Mouse (Mus musculus) myocyte (in vitro differentiated cells): ENCODE results near the gene Cflar. TPM values are rescaled to one million over a fixed set of nuclear protein-coding genes. Genes with fewer than 3 reads are reported as not detected.
A peak's percentile ranks its signal among the peaks of the same experiment; 100 is the strongest.
"Not testable (repeated sequence)": the region's sequence is repeated elsewhere in the genome, so short reads cannot be mapped to it uniquely, and the experiment has no call there.

Experiments
- H3K27me3 ChIP-seq: one replicate; pipeline ENCODE4 v1.6.1; 2011; ENCODE audit not compliant: control insufficient read depth, insufficient read depth, insufficient read length
- H3K36me3 ChIP-seq: one replicate; pipeline ENCODE4 v1.6.1; 2011; ENCODE audit not compliant: control insufficient read depth, insufficient read depth
- H3K4me2 ChIP-seq: one replicate; pipeline ENCODE4 v1.6.1; 2011; ENCODE audit warnings: low read depth, control low read depth
- H3K4me3 ChIP-seq: one replicate; pipeline ENCODE4 v1.5.1; 2011; ENCODE audit warnings: mild to moderate bottlenecking, control low read depth, moderate library complexity
- H3K79me2 ChIP-seq: one replicate; pipeline ENCODE4 v1.6.1; 2011; ENCODE audit not compliant: control insufficient read depth, insufficient read depth
- H3ac ChIP-seq: one replicate; pipeline ENCODE4 v1.6.1; 2011; ENCODE audit not compliant: control insufficient read depth, insufficient read length
- CEBPB ChIP-seq: IDR thresholded peaks from 2 replicates; pipeline ENCODE4 v1.6.1; 2011; ENCODE audit warnings: mild to moderate bottlenecking, moderate library complexity; ENCODE audit not compliant: poor library complexity, insufficient read depth, severe bottlenecking
- E2F4 ChIP-seq: IDR thresholded peaks from one replicate; pipeline ENCODE4 v1.6.1; 2011; ENCODE audit warnings: mild to moderate bottlenecking, control low read depth, moderate library complexity; ENCODE audit not compliant: insufficient read depth
- MAX ChIP-seq: IDR thresholded peaks from one replicate; pipeline ENCODE4 v1.6.1; 2011; ENCODE audit warnings: low read depth, mild to moderate bottlenecking, control low read depth
- MYOD1 ChIP-seq, 3 experiments: IDR thresholded peaks; one replicate each; pipeline ENCODE4 v1.6.1; 2011; ENCODE audit warnings: control low read depth in 2 of 3, low read depth in 2 of 3, mild to moderate bottlenecking in 2 of 3, moderate library complexity in 1 of 3; ENCODE audit not compliant: insufficient read length in 2 of 3, control insufficient read depth in 1 of 3
- MYOG ChIP-seq, 3 experiments: IDR thresholded peaks; one replicate each; pipeline ENCODE4 v1.6.1; 2011; ENCODE audit warnings: control low read depth in 2 of 3, low read depth in 2 of 3, mild to moderate bottlenecking in 2 of 3; ENCODE audit not compliant: insufficient read length in 2 of 3, control insufficient read depth in 1 of 3, insufficient read depth in 1 of 3
- POLR2A ChIP-seq: IDR thresholded peaks from one replicate; pipeline ENCODE4 v1.6.1; 2011; ENCODE audit warnings: low read depth, mild to moderate bottlenecking, control low read depth, moderate library complexity; ENCODE audit not compliant: insufficient read length
- POLR2AphosphoS2 ChIP-seq: IDR thresholded peaks from one replicate; pipeline ENCODE4 v1.6.1; 2011; ENCODE audit warnings: low read depth, control low read depth; ENCODE audit not compliant: insufficient read length
- REST ChIP-seq: IDR thresholded peaks from one replicate; pipeline ENCODE4 v1.6.1; 2011; ENCODE audit warnings: mild to moderate bottlenecking, control low read depth, moderate library complexity; ENCODE audit not compliant: insufficient read depth, insufficient read length
- SRF ChIP-seq: IDR thresholded peaks from one replicate; pipeline ENCODE4 v1.6.1; 2011; ENCODE audit warnings: low read depth; ENCODE audit not compliant: control insufficient read depth, insufficient read length
- TCF12 ChIP-seq: IDR thresholded peaks from one replicate; pipeline ENCODE4 v1.6.1; 2011; ENCODE audit warnings: mild to moderate bottlenecking, control low read depth; ENCODE audit not compliant: poor library complexity, insufficient read depth, severe bottlenecking
- TCF3 ChIP-seq: IDR thresholded peaks from one replicate; pipeline ENCODE4 v1.6.1; 2011; ENCODE audit warnings: low read depth, control low read depth; ENCODE audit not compliant: insufficient read length
- USF1 ChIP-seq: IDR thresholded peaks from one replicate; pipeline ENCODE4 v1.6.1; 2011; ENCODE audit warnings: low read depth, mild to moderate bottlenecking, control low read depth, moderate library complexity
- polyA plus RNA-seq: library from polyadenylated mRNA; unstranded; fragments of >200 nt; fragmentation: generic; extraction: Trizol; gene quantifications from one replicate; pipeline ENCODE4 v1.2.1, GENCODE M21; 2012; ENCODE audit warnings: missing spikeins

Gene Cflar
- polyA plus RNA-seq, 1 experiment = 19.7 TPM

- no peaks in the 10 kb centered on the region for H3K36me3 ChIP-seq
- no peak for TF ChIP-seq MYOD1 (IDR thresholded peaks at IDR 0.05; ENCODE audit: control insufficient read depth in 1 of 3, insufficient read length in 2 of 3, low read depth in 2 of 3)
- no peak for TF ChIP-seq USF1
- no peak for TF ChIP-seq POLR2A
- TF ChIP-seq SRF = no peak
- TF ChIP-seq REST = no peak
- H3K4me3 ChIP-seq = no peak overlapping the region
These were observed 17.6 kb upstream of the Cflar start for GRCm38 (mm10) chr1:58693696-58694095.

GRCm38 (mm10) chr1:58695810-58696209, 15.5 kb upstream of the Cflar start, which contains the start of gene Als2cr12:
Gene Als2cr12 (minus strand): TSS chr1:58695989.
- not testable (repeated sequence) for H3K27me3 ChIP-seq, H3ac ChIP-seq, H3K4me3 ChIP-seq, H3K79me2 ChIP-seq, H3K36me3 ChIP-seq, H3K4me2 ChIP-seq

More at GRCm38 (mm10) chr1:58693696-58694095, 17.6 kb upstream of the Cflar start:
- H3K4me2 ChIP-seq = no peak overlapping the region
- H3ac ChIP-seq = no peak overlapping the region
- no peaks in the 10 kb centered on the region for H3K79me2 ChIP-seq
- no peaks in the 10 kb centered on the region for H3K27me3 ChIP-seq

DNA sequence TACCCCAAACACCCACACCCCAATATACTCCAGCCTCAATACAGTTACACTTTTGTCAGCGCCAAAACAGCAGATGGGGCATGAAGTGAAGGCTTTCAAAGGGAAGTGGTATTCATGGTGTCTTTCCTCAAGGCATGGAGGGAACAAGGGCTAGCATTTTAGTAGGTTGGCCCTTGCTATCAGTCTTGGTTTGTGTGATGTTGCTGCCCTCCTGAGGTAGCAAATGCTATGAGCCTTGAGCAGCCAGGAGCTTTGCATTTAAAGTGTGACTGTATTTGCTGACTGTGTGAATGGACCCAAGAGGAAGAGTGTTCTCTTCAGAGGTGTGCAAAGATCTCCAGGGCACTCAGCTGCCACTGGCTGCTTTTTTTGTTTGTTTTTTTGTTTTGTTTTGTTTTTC, 13.7 kb upstream of the Cflar start:
- H3K4me3 ChIP-seq, H3K36me3 ChIP-seq, H3K27me3 ChIP-seq, H3K4me2 ChIP-seq, H3ac ChIP-seq, H3K79me2 ChIP-seq: not testable (repeated sequence)

- Histone ChIP-seq H3K4me3 (no peak overlapping the region), H3K4me2 (no peak overlapping the region), H3K79me2 (no peaks in the 10 kb centered on the region), H3K36me3 (no peaks in the 10 kb centered on the region), H3ac (no peak overlapping the region), H3K27me3 (no peaks in the 10 kb centered on the region)
- TF ChIP-seq POLR2AphosphoS2 = no peak
- no peak for TF ChIP-seq TCF12
- TF ChIP-seq MAX = no peak
- no peak for TF ChIP-seq MYOG (IDR thresholded peaks at IDR 0.05; ENCODE audit: control insufficient read depth in 1 of 3, insufficient read depth in 1 of 3, insufficient read length in 2 of 3, low read depth in 2 of 3)
- TF ChIP-seq E2F4 = no peak
- TF ChIP-seq CEBPB = no peak
- no peak for TF ChIP-seq REST
- no peak for TF ChIP-seq MYOD1 (IDR thresholded peaks at IDR 0.05; ENCODE audit: control insufficient read depth in 1 of 3, insufficient read length in 2 of 3, low read depth in 2 of 3)
These were observed 12.5 kb upstream of the Cflar start for GRCm38 (mm10) chr1:58698781-58699180.

- Histone ChIP-seq H3K36me3 (no peaks in the 10 kb centered on the region), H3ac (no peak overlapping the region), H3K4me3 (no peak overlapping the region), H3K27me3 (no peaks in the 10 kb centered on the region), H3K4me2 (no peak overlapping the region), H3K79me2 (no peaks in the 10 kb centered on the region)
- TF ChIP-seq E2F4 (no peak), POLR2AphosphoS2 (no peak), USF1 (no peak), MYOG (IDR thresholded peaks at IDR 0.05; ENCODE audit: control insufficient read depth in 1 of 3, insufficient read depth in 1 of 3, insufficient read length in 2 of 3, low read depth in 2 of 3) (no peak), MAX (no peak), POLR2A (no peak), MYOD1 (IDR thresholded peaks at IDR 0.05; ENCODE audit: control insufficient read depth in 1 of 3, insufficient read length in 2 of 3, low read depth in 2 of 3) (no peak), CEBPB (no peak), TCF3 (no peak), TCF12 (no peak), SRF (no peak), REST (no peak)
These were observed 11.3 kb upstream of the Cflar start for GRCm38 (mm10) chr1:58699988-58700387.

GRCm38 (mm10) chr1:58700580-58701162, 10.6 kb upstream of the Cflar start:
- H3ac ChIP-seq, H3K79me2 ChIP-seq, H3K4me3 ChIP-seq, H3K27me3 ChIP-seq, H3K36me3 ChIP-seq, H3K4me2 ChIP-seq: not testable (repeated sequence)

DNA sequence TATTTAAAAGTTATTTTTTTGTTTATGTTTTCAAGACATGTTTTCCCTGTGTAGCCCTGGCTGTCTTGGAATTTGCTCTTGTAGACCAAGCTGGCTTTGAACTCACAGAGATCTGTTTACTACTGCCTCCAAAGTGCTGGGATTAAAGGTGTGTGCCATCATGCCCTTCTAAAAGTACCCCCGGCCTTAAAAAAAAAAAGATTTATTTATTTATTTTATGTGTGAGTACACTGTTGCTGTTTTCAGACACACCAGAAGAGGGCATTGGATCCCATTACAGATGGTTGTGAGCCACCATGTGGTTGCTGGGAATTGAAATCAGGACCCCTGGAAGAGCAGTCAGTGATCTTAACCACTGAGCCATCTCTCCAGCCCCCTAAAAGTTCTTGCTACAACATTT, 1.3 kb upstream of the Cflar start:
- Histone ChIP-seq H3K4me3 (peak overlapping the region; percentile 92), H3K79me2 (peaks cover 16% of the 10 kb centered on the region), H3K4me2 (peak overlapping the region; percentile 87)
- not testable (repeated sequence) for H3K36me3 ChIP-seq, H3K27me3 ChIP-seq, H3ac ChIP-seq
